Mouse (Mus musculus) forebrain, embryonic 12.5 days (tissue): ENCODE measurements at regions not wholly inside any gene's neighbourhood (a gene's known extent, or its start where the extent isn't known, plus 50 kb on each side); places are given as distances from the start of the nearest gene placed in this dataset.

ENCODE experiments used
- ATAC-seq: fragments of 200-750 bp; cut with Nextera tagmentation; 2 replicates; pipeline ENCODE4 v1.8.0; 2017; ENCODE audit warnings: moderate TSS enrichment; ENCODE audit not compliant: low FRiP score
- H3K27ac ChIP-seq: fragments of 300-500 bp; sonication (generic); 2 replicates; pipeline ENCODE4 v1.5.1; 2016; ENCODE audit warnings: mild to moderate bottlenecking
- H3K27me3 ChIP-seq: fragments of 300-500 bp; sonication (generic); 2 replicates; pipeline ENCODE4 v1.6.1; 2016; ENCODE audit warnings: mild to moderate bottlenecking
- H3K36me3 ChIP-seq: fragments of 300-500 bp; sonication (generic); replicated peaks from 2 replicates; pipeline ENCODE4 v1.6.1; 2016; ENCODE audit warnings: mild to moderate bottlenecking
- H3K4me1 ChIP-seq: fragments of 300-500 bp; sonication (generic); 2 replicates; pipeline ENCODE4 v1.6.1; 2016
- H3K4me2 ChIP-seq: fragments of 300-500 bp; sonication (generic); 2 replicates; pipeline ENCODE4 v1.6.1; 2016; ENCODE audit warnings: mild to moderate bottlenecking, moderate library complexity
- H3K4me3 ChIP-seq: fragments of 300-500 bp; sonication (generic); replicated peaks from 2 replicates; pipeline ENCODE4 v1.5.1; 2016; ENCODE audit warnings: mild to moderate bottlenecking
- H3K9ac ChIP-seq: fragments of 300-500 bp; sonication (generic); 2 replicates; pipeline ENCODE4 v1.6.1; 2016; ENCODE audit warnings: mild to moderate bottlenecking
- H3K9me3 ChIP-seq: fragments of 300-500 bp; sonication (generic); 2 replicates; pipeline ENCODE4 v1.6.1; 2016
- WGBS: fragments of 180-500 bp; shearing (Covaris S2); methylation state at CpG from one replicate; pipeline ENCODE4 v1.1.7; 2016; 5-methylcytosine and 5-hydroxymethylcytosine counted together

DNA sequence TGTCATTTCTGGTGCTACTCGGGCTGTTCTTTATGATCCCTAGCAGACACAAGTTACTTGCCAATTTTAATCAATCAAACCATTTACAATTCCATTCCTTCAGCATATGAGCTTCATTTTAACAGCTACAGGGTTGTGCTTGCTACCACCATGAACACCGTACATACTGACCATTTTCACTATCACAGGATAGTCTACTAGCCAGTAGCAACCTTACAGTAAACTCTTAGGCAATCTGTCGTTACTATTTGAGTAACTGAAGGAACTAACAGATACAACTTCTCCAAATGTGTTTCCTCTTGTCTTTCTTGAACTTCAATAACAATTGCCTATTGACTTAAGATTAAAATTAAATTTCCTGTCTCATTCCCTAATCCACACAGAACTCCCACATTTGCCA, 67.9 kb upstream of the Nckap5 start:
- no peaks in the 10 kb centered on the region for H3K9me3 ChIP-seq
- WGBS = 89% methylated on average over 3 of the region's 3 CpGs
- no peak overlapping the region for H3K9ac ChIP-seq
- H3K4me2 ChIP-seq = no peak overlapping the region
- H3K27ac ChIP-seq = no peak overlapping the region
- no peak for ATAC-seq
- no peaks in the 10 kb centered on the region for H3K36me3 ChIP-seq
- H3K4me1 ChIP-seq = no peaks in the 10 kb centered on the region
- H3K27me3 ChIP-seq = no peaks in the 10 kb centered on the region
- H3K4me3 ChIP-seq = no peak overlapping the region

DNA sequence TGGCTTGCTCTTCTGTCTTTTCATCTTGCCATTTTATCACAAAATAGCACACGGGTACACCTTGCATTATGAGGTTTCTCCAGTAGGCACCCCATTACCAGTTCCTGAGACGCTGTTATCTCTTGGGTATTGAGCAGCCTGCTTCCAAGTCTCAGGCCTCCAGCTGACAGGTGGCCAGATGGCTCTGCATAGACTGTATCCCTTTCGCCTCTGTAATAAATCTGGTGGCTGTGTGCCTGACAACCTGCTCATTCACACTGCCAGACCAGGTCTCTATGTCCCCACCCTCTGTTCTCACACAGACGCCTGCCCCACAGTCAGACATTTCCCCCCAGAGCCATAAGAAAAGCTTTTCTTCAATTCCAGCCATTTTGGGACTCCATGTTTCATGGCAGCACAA, 66.3 kb upstream of the Nckap5 start:
- no peaks in the 10 kb centered on the region for H3K27me3 ChIP-seq
- no peaks in the 10 kb centered on the region for H3K4me1 ChIP-seq
- WGBS = 79% methylated on average over 4 of the region's 4 CpGs
- H3K36me3 ChIP-seq = no peaks in the 10 kb centered on the region
- H3K27ac ChIP-seq = no peak overlapping the region
- no peak overlapping the region for H3K4me2 ChIP-seq
- H3K4me3 ChIP-seq = no peak overlapping the region
- no peak overlapping the region for H3K9ac ChIP-seq
- H3K9me3 ChIP-seq = no peaks in the 10 kb centered on the region
- ATAC-seq = no peak

DNA sequence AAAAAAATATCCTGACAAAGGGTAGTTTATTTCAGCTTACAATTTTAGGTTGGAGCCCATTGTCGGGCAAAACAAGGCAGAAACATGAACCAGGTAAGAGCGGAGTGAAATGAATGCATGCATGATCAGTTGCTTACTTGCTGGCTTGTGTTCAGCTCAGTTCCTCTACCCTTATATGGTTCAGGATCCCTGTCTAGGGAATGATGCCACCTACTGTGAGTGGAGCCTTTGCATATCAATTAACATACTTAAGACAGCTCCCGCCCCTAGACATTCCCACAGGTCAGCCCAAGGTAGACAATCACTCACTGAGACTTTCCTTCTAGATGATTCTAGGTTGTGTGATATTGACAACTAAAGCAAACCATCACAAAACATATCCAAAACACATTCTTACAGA, 50.2 kb upstream of the Nckap5 start:
- ATAC-seq = no peak
- 90% methylated on average over 3 of the region's 3 CpGs for WGBS
- no peak overlapping the region for H3K27ac ChIP-seq

More for the DNA sequence above, 50.2 kb upstream of the Nckap5 start:
- Histone ChIP-seq H3K4me2 (no peak overlapping the region), H3K4me3 (no peak overlapping the region), H3K9me3 (no peaks in the 10 kb centered on the region), H3K9ac (no peak overlapping the region), H3K36me3 (no peaks in the 10 kb centered on the region), H3K27me3 (no peaks in the 10 kb centered on the region), H3K4me1 (no peaks in the 10 kb centered on the region)
